Mouse (Mus musculus) CH12.LX (cell line): Measurements from ENCODE around the gene Dapk3.
"Not testable (repeated sequence)": the region's sequence is repeated elsewhere in the genome, so short reads cannot be mapped to it uniquely, and the experiment has no call there.

Source experiments
- CTCF ChIP-seq, 2 experiments: IDR thresholded peaks in 1 of 2; conservative IDR thresholded peaks in 1 of 2; 2 replicates each; pipeline ENCODE4 v1.5.1; 2011 to 2012; ENCODE audit warnings: low read depth in 2 of 2, low read length in 2 of 2, improper control_type of control experiment in 1 of 2, inconsistent platforms in 1 of 2, mild to moderate bottlenecking in 1 of 2, moderate library complexity in 1 of 2
- E2F4 ChIP-seq: IDR thresholded peaks from 2 replicates; pipeline ENCODE4 v1.6.1; 2011; ENCODE audit warnings: low read depth, low read length, improper control_type of control experiment; ENCODE audit not compliant: insufficient replicate concordance
- MAX ChIP-seq: IDR thresholded peaks from 2 replicates; pipeline ENCODE4 v1.6.1; 2011; ENCODE audit warnings: low read length, improper control_type of control experiment
- NRF1 ChIP-seq: IDR thresholded peaks from 2 replicates; pipeline ENCODE4 v1.6.1; 2014; ENCODE audit warnings: low read depth, mild to moderate bottlenecking, inconsistent platforms, low read length, improper control_type of control experiment, moderate library complexity
- USF1 ChIP-seq: IDR thresholded peaks from 2 replicates; pipeline ENCODE4 v1.6.1; 2014; ENCODE audit warnings: low read depth, mild to moderate bottlenecking, inconsistent platforms, low read length, improper control_type of control experiment

DNA sequence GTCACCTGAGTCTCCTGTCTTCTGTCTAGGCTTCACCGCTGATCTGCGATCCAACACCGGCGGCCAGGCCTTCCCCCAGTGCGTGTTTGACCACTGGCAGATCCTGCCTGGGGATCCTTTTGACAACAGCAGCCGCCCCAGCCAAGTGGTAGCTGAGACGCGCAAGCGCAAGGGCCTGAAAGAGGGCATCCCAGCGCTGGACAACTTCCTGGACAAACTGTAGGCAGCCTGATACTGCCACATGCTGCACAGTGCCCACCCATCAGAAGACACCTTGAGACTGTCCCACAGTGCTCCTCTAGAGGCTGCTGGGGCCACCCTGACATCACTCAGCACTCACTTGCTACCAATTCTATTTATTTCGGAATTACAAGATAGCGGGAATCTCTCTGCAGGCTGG lies 945 bp upstream of the Dapk3 start:
- TF ChIP-seq E2F4; NRF1; CTCF (conservative IDR thresholded peaks at IDR 0.05 in 1 of 2, IDR thresholded peaks at IDR 0.05 in 1 of 2; ENCODE audit: low read depth in 2 of 2, low read length in 2 of 2); USF1; MAX: not testable (repeated sequence)
